Comparison of ENCODE assay signal across 22 mouse cellular contexts in genomic region chr3:37766628-37767027, GRCm38 (mm10). TPM values are rescaled to one million over a fixed set of nuclear protein-coding genes. Genes with fewer than 3 reads are reported as not detected.
DNase-seq lines count a peak whose midpoint lies in the region; ATAC-seq and TF ChIP-seq lines count a peak whose summit lies in the region.
"Had no signal": no experiment of that assay in that cellular context is flagged by ENCODE, and none has a peak within 500 bp of the region (broad histone marks: within the 10 kb centered on the region; RNA-seq: fewer than 3 reads in every experiment).

No protein-coding gene starts in this region.

- TF ChIP-seq CTCF in liver, postnatal 0 days (IDR thresholded peaks at IDR 0.05; ENCODE audit: low read depth), result no peak
- no peak for TF ChIP-seq CTCF in stomach, postnatal 0 days (IDR thresholded peaks at IDR 0.05; ENCODE audit: low read depth)

- peak overlapping the region; percentile 73 for H3K27ac ChIP-seq in intestine, embryonic 16.5 days (ENCODE audit: low read length)
- no peak overlapping the region for H3K27ac ChIP-seq in intestine, embryonic 15.5 days
- H3K27ac ChIP-seq in liver, postnatal 0 days (ENCODE audit: low read depth), result 0 out of 2 replicates have a peak overlapping the region, but pooled peaks have one; percentile 13
- H3K27ac ChIP-seq in stomach, embryonic 14.5 days (ENCODE audit: low read length), result peak overlapping the region; percentile 84; the same call in 1 of the 2 replicates
- peak overlapping the region; percentile 49 for H3K27ac ChIP-seq in stomach, postnatal 0 days (replicated peaks)
- no peak overlapping the region for H3K27ac ChIP-seq in hindbrain, embryonic 10.5 days
- H3K27ac ChIP-seq: forebrain, embryonic 13.5 days; hindbrain, embryonic 14.5 days; midbrain, embryonic 10.5 days; midbrain, embryonic 15.5 days had no signal

- no peak overlapping the region for H3K9ac ChIP-seq in intestine, embryonic 16.5 days (ENCODE audit: low read depth, low read length)
- no peak overlapping the region for H3K9ac ChIP-seq in intestine, embryonic 15.5 days
- H3K9ac ChIP-seq in liver, postnatal 0 days (replicated peaks), result no peak overlapping the region
- H3K9ac ChIP-seq in stomach, embryonic 14.5 days (replicated peaks; ENCODE audit: low read depth, low read length), result no peak overlapping the region
- peak overlapping the region; percentile 9; the same call in 1 of the 2 replicates for H3K9ac ChIP-seq in stomach, postnatal 0 days (ENCODE audit: low read length)
- H3K9ac ChIP-seq: forebrain, embryonic 13.5 days; heart, embryonic 12.5 days; hindbrain, embryonic 14.5 days; limb, embryonic 12.5 days; midbrain, embryonic 15.5 days had no signal

- no peak for TF ChIP-seq EP300 in liver, postnatal 0 days (IDR thresholded peaks at IDR 0.05; ENCODE audit: low read depth)
- no peak for TF ChIP-seq EP300 in stomach, postnatal 0 days (optimal IDR thresholded peaks at IDR 0.05)

- DNase-seq in liver, postnatal 0 days, result no peak
- no peak for DNase-seq in liver
- DNase-seq in stomach, postnatal 0 days (ENCODE audit: low spot score), result no peak
- no peak for DNase-seq in hindbrain, embryonic 10.5 days (ENCODE audit: low spot score)
- DNase-seq: B cell, adult 2 months; cerebellum, adult 18-20 months; cerebellum, postnatal 10 days; gastrocnemius, postnatal 25 days; heart, adult 11 months; heart, postnatal 4 days; kidney, postnatal 14 days; thymus, postnatal 14 days had no signal

- H3K27me3 ChIP-seq in intestine, embryonic 16.5 days (replicated peaks; ENCODE audit: control insufficient read depth, insufficient read depth, low read length), result no peaks in the 10 kb centered on the region
- no peaks in the 10 kb centered on the region for H3K27me3 ChIP-seq in intestine, embryonic 15.5 days (replicated peaks)
- no peaks in the 10 kb centered on the region for H3K27me3 ChIP-seq in liver, postnatal 0 days (ENCODE audit: insufficient read depth, low read length)
- H3K27me3 ChIP-seq in stomach, embryonic 14.5 days (ENCODE audit: control insufficient read depth, insufficient read depth, low read length), result no peaks in the 10 kb centered on the region
- H3K27me3 ChIP-seq in stomach, postnatal 0 days (ENCODE audit: control insufficient read depth, insufficient read depth, low read length), result no peaks in the 10 kb centered on the region
- no peaks in the 10 kb centered on the region for H3K27me3 ChIP-seq in hindbrain, embryonic 10.5 days (ENCODE audit: insufficient read depth, poor library complexity, severe bottlenecking)
- H3K27me3 ChIP-seq: forebrain, embryonic 13.5 days; heart, embryonic 12.5 days; limb, embryonic 12.5 days; midbrain, embryonic 15.5 days had no signal

- no peak overlapping the region for H3K4me3 ChIP-seq in intestine, embryonic 16.5 days (ENCODE audit: low read length)
- H3K4me3 ChIP-seq in intestine, embryonic 15.5 days (replicated peaks), result no peak overlapping the region
- no peak overlapping the region for H3K4me3 ChIP-seq in liver, postnatal 0 days (ENCODE audit: low read depth, low read length)
- H3K4me3 ChIP-seq in stomach, embryonic 14.5 days (ENCODE audit: low read depth, low read length), result no peak overlapping the region
- no peak overlapping the region for H3K4me3 ChIP-seq in stomach, postnatal 0 days (ENCODE audit: low read depth, low read length)
- H3K4me3 ChIP-seq in hindbrain, embryonic 10.5 days, result no peak overlapping the region
- H3K4me3 ChIP-seq: forebrain, embryonic 13.5 days; heart, embryonic 12.5 days; limb, embryonic 12.5 days; midbrain, embryonic 10.5 days; midbrain, embryonic 15.5 days had no signal

- H3K4me2 ChIP-seq in intestine, embryonic 16.5 days (ENCODE audit: low read depth, low read length), result no peak overlapping the region
- no peak overlapping the region for H3K4me2 ChIP-seq in intestine, embryonic 15.5 days (replicated peaks)
- no peak overlapping the region for H3K4me2 ChIP-seq in liver, postnatal 0 days (ENCODE audit: low read depth, low read length)
- H3K4me2 ChIP-seq in stomach, embryonic 14.5 days (replicated peaks; ENCODE audit: low read depth, low read length), result no peak overlapping the region
- no peak overlapping the region for H3K4me2 ChIP-seq in stomach, postnatal 0 days (replicated peaks; ENCODE audit: low read depth)
- H3K4me2 ChIP-seq: forebrain, embryonic 13.5 days; heart, embryonic 12.5 days; hindbrain, embryonic 14.5 days; limb, embryonic 12.5 days; liver, embryonic 11.5 days; midbrain, embryonic 15.5 days had no signal

- H3K4me1 ChIP-seq in intestine, embryonic 16.5 days (ENCODE audit: control insufficient read depth, insufficient read depth, low read length), result peaks cover 21% of the 10 kb centered on the region
- peaks cover 20% of the 10 kb centered on the region for H3K4me1 ChIP-seq in intestine, embryonic 15.5 days (replicated peaks)
- peaks cover 25% of the 10 kb centered on the region for H3K4me1 ChIP-seq in liver, postnatal 0 days (ENCODE audit: insufficient read depth)
- H3K4me1 ChIP-seq in stomach, embryonic 14.5 days (ENCODE audit: control insufficient read depth, insufficient read depth, low read length), result peaks cover 30% of the 10 kb centered on the region
- H3K4me1 ChIP-seq in stomach, postnatal 0 days (replicated peaks; ENCODE audit: control insufficient read depth, insufficient read depth), result peaks cover 4% of the 10 kb centered on the region; the same call in 1 of the 2 replicates
- H3K4me1 ChIP-seq in hindbrain, embryonic 10.5 days (replicated peaks), result peaks cover 32% of the 10 kb centered on the region

- peaks cover 4% of the 10 kb centered on the region; the same call in 1 of the 2 replicates for H3K9me3 ChIP-seq in intestine, embryonic 16.5 days (ENCODE audit: control insufficient read depth, low read length)
- no peaks in the 10 kb centered on the region for H3K9me3 ChIP-seq in intestine, embryonic 15.5 days
- no peaks in the 10 kb centered on the region for H3K9me3 ChIP-seq in liver, postnatal 0 days (ENCODE audit: low read length)
- H3K9me3 ChIP-seq in stomach, embryonic 14.5 days (ENCODE audit: control insufficient read depth, low read depth, low read length), result no peaks in the 10 kb centered on the region
- no peaks in the 10 kb centered on the region for H3K9me3 ChIP-seq in stomach, postnatal 0 days (ENCODE audit: control insufficient read depth, low read length)
- no peaks in the 10 kb centered on the region for H3K9me3 ChIP-seq in hindbrain, embryonic 10.5 days
- H3K9me3 ChIP-seq: forebrain, embryonic 13.5 days; heart, embryonic 12.5 days; limb, embryonic 12.5 days; midbrain, embryonic 10.5 days; midbrain, embryonic 15.5 days had no signal

- H3K36me3 ChIP-seq in intestine, embryonic 16.5 days (ENCODE audit: control insufficient read depth, insufficient read depth, low read length), result no peaks in the 10 kb centered on the region
- no peaks in the 10 kb centered on the region for H3K36me3 ChIP-seq in intestine, embryonic 15.5 days
- no peaks in the 10 kb centered on the region for H3K36me3 ChIP-seq in liver, postnatal 0 days (replicated peaks; ENCODE audit: insufficient read depth, low read length)
- H3K36me3 ChIP-seq in stomach, embryonic 14.5 days (ENCODE audit: control insufficient read depth, insufficient read depth, low read length), result no peaks in the 10 kb centered on the region
- H3K36me3 ChIP-seq in stomach, postnatal 0 days (ENCODE audit: control insufficient read depth, insufficient read depth, low read length), result no peaks in the 10 kb centered on the region
- H3K36me3 ChIP-seq in hindbrain, embryonic 10.5 days, result no peaks in the 10 kb centered on the region
- H3K36me3 ChIP-seq: heart, embryonic 12.5 days; limb, embryonic 12.5 days; midbrain, embryonic 10.5 days; midbrain, embryonic 15.5 days had no signal

- WGBS in intestine, embryonic 16.5 days, result 39% methylated on average over 4 of the region's 4 CpGs
- 32% methylated on average over 4 of the region's 4 CpGs for WGBS in intestine, embryonic 15.5 days
- WGBS in liver, postnatal 0 days (ENCODE audit: insufficient replicate concordance), result 73% methylated on average over 4 of the region's 4 CpGs
- 19% methylated on average over 4 of the region's 4 CpGs for WGBS in stomach, embryonic 14.5 days
- 35% methylated on average over 4 of the region's 4 CpGs for whole genome bisulfite sequencing in stomach, postnatal 0 days
- WGBS in hindbrain, embryonic 10.5 days, result 75% methylated on average over 4 of the region's 4 CpGs

- no peak; the same call in 1 of the 2 replicates for ATAC-seq in intestine, embryonic 16.5 days
- no peak for ATAC-seq in intestine, embryonic 15.5 days
- ATAC-seq in liver, postnatal 0 days, result no peak
- no peak for ATAC-seq in stomach, embryonic 14.5 days (ENCODE audit: insufficient number of reproducible peaks, insufficient read depth, low FRiP score, low read depth)
- no peak for ATAC-seq in stomach, postnatal 0 days (ENCODE audit: low FRiP score, low TSS enrichment)
- ATAC-seq: forebrain, embryonic 13.5 days; midbrain, embryonic 15.5 days had no signal

RNA-seq across cellular contexts. Expression of gene Gm5148, which starts 42.3 kb away (rescaled TPM):
- polyA plus RNA-seq in intestine, embryonic 16.5 days (2015; fragmentation: Nextera tagmentation; extraction: Ambion mirVana), result 4.0 and 5.9 TPM in 2 replicates
- 4.8 and 5.1 TPM in 2 replicates for polyA plus RNA-seq in intestine, embryonic 15.5 days (2015; fragmentation: Nextera tagmentation; extraction: Ambion mirVana)
- 3.0 and 4.1 TPM in 2 replicates for polyA plus RNA-seq in liver, postnatal 0 days (2015; fragmentation: Nextera tagmentation; extraction: Ambion mirVana)
- 7.7 and 8.7 TPM in 2 replicates for polyA plus RNA-seq in stomach, embryonic 14.5 days (2014; fragmentation: Nextera tagmentation; extraction: Ambion mirVana)
- 4.9 and 5.7 TPM in 2 replicates for polyA plus RNA-seq in stomach, postnatal 0 days (2015; fragmentation: Nextera tagmentation; extraction: Ambion mirVana)
- polyA plus RNA-seq in hindbrain, embryonic 10.5 days (2016; fragmentation: Nextera tagmentation; extraction: Ambion mirVana), result 3.2 and 3.4 TPM in 2 replicates

Comparison
In these comparisons a context has a peak if more than half of its experiments do, and no peak if none do; other contexts are left out.
1. H3K27ac ChIP-seq: peak in intestine, embryonic 16.5 days (single experiment), liver, postnatal 0 days (single experiment), stomach, embryonic 14.5 days (single experiment) and stomach, postnatal 0 days (single experiment); none in intestine, embryonic 15.5 days (single experiment) and hindbrain, embryonic 10.5 days (single experiment).